Mouse (Mus musculus) G1E (cell line): ENCODE results near the gene Ufd1. TPM values are rescaled to one million over a fixed set of nuclear protein-coding genes. Genes with fewer than 3 reads are reported as not detected.

Experiments
- ATAC-seq: 2 replicates; pipeline ENCODE4 v1.8.0; 2016; ENCODE audit warnings: mild to moderate bottlenecking; ENCODE audit not compliant: insufficient number of reproducible peaks, poor library complexity, low FRiP score, severe bottlenecking; ENCODE audit errors: extremely low read depth
- DNase-seq: peaks from one replicate; pipeline ENCODE4 v3.0.0; 2012; ENCODE audit warnings: low spot score
- H3K27me3 ChIP-seq: 2 replicates; pipeline ENCODE4 v1.6.1; 2012; ENCODE audit warnings: mild to moderate bottlenecking, low read length, inconsistent platforms; ENCODE audit not compliant: insufficient read depth
- H3K36me3 ChIP-seq: replicated peaks from 2 replicates; pipeline ENCODE3; 2012; ENCODE audit warnings: mild to moderate bottlenecking, inconsistent platforms
- H3K4me1 ChIP-seq: 2 replicates; pipeline ENCODE4 v1.6.1; 2012; ENCODE audit warnings: low read depth, low read length, inconsistent platforms, mixed read lengths; ENCODE audit not compliant: insufficient read depth
- H3K4me3 ChIP-seq: 2 replicates; pipeline ENCODE4 v1.5.1; 2012; ENCODE audit warnings: low read depth, mild to moderate bottlenecking, inconsistent platforms, low read length, moderate library complexity, mixed read lengths
- H3K9me3 ChIP-seq: replicated peaks from 2 replicates; pipeline ENCODE4 v1.6.1; 2012; ENCODE audit warnings: inconsistent platforms
- CTCF ChIP-seq: IDR thresholded peaks from 2 replicates; pipeline ENCODE4 v1.5.1; 2012; ENCODE audit warnings: low read depth, low read length, inconsistent platforms, mixed read lengths
- GATA1 ChIP-seq: IDR thresholded peaks from 2 replicates; pipeline ENCODE4 v1.6.1; 2012; ENCODE audit warnings: borderline replicate concordance, low read length, inconsistent platforms, mixed read lengths
- GATA2 ChIP-seq: IDR thresholded peaks from 2 replicates; pipeline ENCODE4 v1.6.1; 2012; ENCODE audit warnings: low read depth, low read length, inconsistent platforms, borderline replicate concordance
- POLR2AphosphoS5 ChIP-seq: IDR thresholded peaks from 2 replicates; pipeline ENCODE4 v1.6.1; 2012; ENCODE audit warnings: low read depth, low read length, inconsistent platforms; ENCODE audit not compliant: insufficient replicate concordance
- TAL1 ChIP-seq: conservative IDR thresholded peaks from 2 replicates; pipeline ENCODE4 v1.6.1; 2012; ENCODE audit warnings: low read depth, low read length, inconsistent platforms, mixed read lengths
- polyA plus RNA-seq: library from polyadenylated mRNA; stranded (reverse); fragments of >175 nt; gene quantifications from 2 replicates; pipeline ENCODE4 v1.2.3, GENCODE M21; 2012
- total RNA-seq, 2 experiments: library from RNA; stranded (forward) in 1 of 2; stranded (reverse) in 1 of 2; fragments of 200-1000 nt in 1 of 2; fragments of >200 nt in 1 of 2; fragmentation: Nextera tagmentation in 1 of 2; gene quantifications; 2 replicates each; pipeline ENCODE4 v1.2.3; 2014 to 2017

The Ufd1 gene
- total and polyA plus RNA-seq, 3 experiments: 7.6 to 78.3 (median 70.9) TPM

GRCm38 (mm10) chr16:18805746-18806145 is 5.8 kb upstream of the Ufd1 start:
- TF ChIP-seq CTCF (no peak), TAL1 (no peak), GATA2 (no peak), GATA1 (no peak), POLR2AphosphoS5 (no peak)
- H3K4me3 ChIP-seq: no peak overlapping the region
- peaks cover 2% of the 10 kb centered on the region for H3K9me3 ChIP-seq
- no peaks in the 10 kb centered on the region for H3K27me3 ChIP-seq
- peaks cover 84% of the 10 kb centered on the region for H3K36me3 ChIP-seq
- peaks cover 41% of the 10 kb centered on the region for H3K4me1 ChIP-seq
- no peak for ATAC-seq
- DNase-seq: no peak

- no peak for ATAC-seq
- Histone ChIP-seq H3K36me3 (peaks cover 67% of the 10 kb centered on the region), H3K4me3 (no peak overlapping the region)
Measured at GRCm38 (mm10) chr16:18809001-18809400, 2.6 kb upstream of the Ufd1 start.

GRCm38 (mm10) chr16:18811032-18811431 is 547 bp upstream of the Ufd1 start:
- H3K36me3 ChIP-seq: peaks cover 70% of the 10 kb centered on the region
- H3K4me3 ChIP-seq: peak overlapping the region; percentile 83
- TF ChIP-seq GATA2 (no peak), POLR2AphosphoS5 (no peak), CTCF (no peak), GATA1 (no peak), TAL1 (no peak)
- 0 out of 2 replicates have a peak, but pooled peaks have one; percentile 9 for ATAC-seq
- no peaks in the 10 kb centered on the region for H3K27me3 ChIP-seq
- H3K4me1 ChIP-seq: peaks cover 50% of the 10 kb centered on the region
- H3K9me3 ChIP-seq: no peaks in the 10 kb centered on the region
- peak; percentile 37 for DNase-seq

More at GRCm38 (mm10) chr16:18809001-18809400, 2.6 kb upstream of the Ufd1 start:
- H3K4me1 ChIP-seq: peaks cover 55% of the 10 kb centered on the region
- no peak for TF ChIP-seq GATA1
- TF ChIP-seq GATA2: no peak
- no peak for TF ChIP-seq POLR2AphosphoS5
- no peak for TF ChIP-seq CTCF
- TF ChIP-seq TAL1: no peak
- DNase-seq: no peak
- H3K9me3 ChIP-seq: peaks cover 2% of the 10 kb centered on the region
- no peaks in the 10 kb centered on the region for H3K27me3 ChIP-seq

- ATAC-seq: no peak
- Histone ChIP-seq H3K4me1 (peaks cover 44% of the 10 kb centered on the region), H3K4me3 (peak overlapping the region; percentile 83), H3K9me3 (no peaks in the 10 kb centered on the region), H3K36me3 (peaks cover 70% of the 10 kb centered on the region), H3K27me3 (no peaks in the 10 kb centered on the region)
- no peak for TF ChIP-seq GATA2
- no peak for DNase-seq
Measured at GRCm38 (mm10) chr16:18812385-18812910, 869 bp downstream of the Ufd1 start.

- peaks cover 99% of the 10 kb centered on the region for H3K36me3 ChIP-seq
- peaks cover 6% of the 10 kb centered on the region; the same call in 1 of the 2 replicates for H3K4me1 ChIP-seq
- ATAC-seq: no peak
- TF ChIP-seq TAL1 (no peak), GATA2 (no peak)
- no peak overlapping the region for H3K4me3 ChIP-seq
- H3K27me3 ChIP-seq: no peaks in the 10 kb centered on the region
- DNase-seq: no peak
- H3K9me3 ChIP-seq: no peaks in the 10 kb centered on the region
Measured at GRCm38 (mm10) chr16:18822356-18822755, 10.8 kb downstream of the Ufd1 start.

- peaks cover 6% of the 10 kb centered on the region; the same call in 1 of the 2 replicates for H3K4me1 ChIP-seq
- H3K9me3 ChIP-seq: no peaks in the 10 kb centered on the region
- ATAC-seq (no peak), DNase-seq (no peak)
- peaks cover 99% of the 10 kb centered on the region for H3K36me3 ChIP-seq
- H3K4me3 ChIP-seq: no peak overlapping the region
- no peak for TF ChIP-seq GATA1
- TF ChIP-seq TAL1: no peak
- TF ChIP-seq GATA2: no peak
- TF ChIP-seq CTCF: no peak
- no peak for TF ChIP-seq POLR2AphosphoS5
- H3K27me3 ChIP-seq: no peaks in the 10 kb centered on the region
Measured at GRCm38 (mm10) chr16:18822925-18823324, 11.3 kb downstream of the Ufd1 start.

- Histone ChIP-seq H3K4me1 (no peaks in the 10 kb centered on the region), H3K9me3 (no peaks in the 10 kb centered on the region), H3K4me3 (no peak overlapping the region), H3K36me3 (peaks cover 97% of the 10 kb centered on the region), H3K27me3 (no peaks in the 10 kb centered on the region)
- TF ChIP-seq GATA1: no peak
- TF ChIP-seq POLR2AphosphoS5: no peak
- no peak for TF ChIP-seq CTCF
- no peak for TF ChIP-seq TAL1
- no peak for TF ChIP-seq GATA2
- no peak for DNase-seq
- ATAC-seq: no peak
Measured at GRCm38 (mm10) chr16:18828630-18829029, 17.1 kb downstream of the Ufd1 start.
